Mouse (Mus musculus): ENCODE measurements around the gene Ptpn6. TPM values are rescaled to one million over a fixed set of nuclear protein-coding genes. Genes with fewer than 3 reads are reported as not detected.

The Ptpn6 gene
- polyA plus RNA-seq, 1 experiment from 2014 or later = 24.3 TPM

DNA sequence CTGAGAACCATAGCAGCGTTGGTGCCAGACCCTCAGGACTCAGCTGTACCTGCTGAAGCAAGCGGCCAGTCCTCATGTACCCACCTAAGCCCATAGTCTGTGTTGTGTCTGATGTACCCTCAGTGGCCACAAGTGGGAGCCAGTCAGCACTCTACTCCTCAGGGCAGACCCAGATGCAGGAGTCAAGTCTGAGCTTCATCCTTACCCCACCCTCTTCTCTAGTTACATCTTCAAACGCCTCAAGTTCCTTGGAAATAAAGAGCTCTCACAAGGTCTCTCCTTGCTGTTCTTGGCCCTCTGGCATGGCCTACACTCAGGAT lies 35.8 kb downstream of the Ptpn6 start:
- ATAC-seq (ENCODE audit: borderline replicate concordance, extremely low read depth, low FRiP score, low TSS enrichment) = peak; percentile 37; the same call in 1 of the 2 replicates
- Histone ChIP-seq H3K4me2 (no peak overlapping the region), H3K9me3 (no peaks in the 10 kb centered on the region), H3K27ac (no peak overlapping the region), H3K27me3 (no peaks in the 10 kb centered on the region), H3K9ac (no peak overlapping the region), H3K4me3 (no peak overlapping the region), H3K36me3 (peaks cover 68% of the 10 kb centered on the region), H3K4me1 (peaks cover 7% of the 10 kb centered on the region; the same call in 1 of the 2 replicates)
- WGBS = 43% methylated on average over 3 of the region's 3 CpGs

DNA sequence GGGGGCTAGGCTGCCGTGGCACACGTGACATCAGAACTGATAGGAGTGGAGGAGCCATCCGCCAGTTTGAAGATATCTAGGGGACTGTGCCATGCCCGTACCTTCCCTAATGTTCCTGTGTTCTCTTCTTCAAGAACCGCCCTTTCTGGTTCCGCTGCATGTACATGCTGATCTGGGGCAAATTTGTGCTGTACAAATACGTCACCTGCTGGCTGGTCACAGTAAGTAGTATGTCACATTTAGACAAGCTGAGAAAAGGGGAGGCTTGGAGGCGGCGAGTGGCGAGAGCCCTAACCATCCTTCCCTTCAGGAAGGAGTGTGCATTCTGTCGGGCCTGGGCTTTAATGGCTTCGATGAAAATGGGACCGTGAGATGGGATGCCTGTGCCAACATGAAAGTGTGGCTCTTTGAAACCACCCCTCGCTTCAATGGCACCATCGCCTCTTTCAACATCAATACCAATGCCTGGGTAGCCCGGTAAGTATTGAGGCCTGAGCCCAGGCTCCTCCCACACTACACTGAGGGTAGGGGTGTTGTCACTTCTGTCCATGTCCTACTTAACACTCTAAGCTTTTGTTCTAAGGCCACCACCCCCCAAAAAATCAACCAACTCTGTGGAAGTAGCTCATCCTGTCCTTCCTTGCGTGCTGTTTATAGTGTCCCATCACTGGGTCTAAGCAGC lies 36.3 kb downstream of the Ptpn6 start:
- WGBS = 89% methylated on average over 17 of the region's 17 CpGs
- peaks cover 68% of the 10 kb centered on the region for H3K36me3 ChIP-seq

DNA sequence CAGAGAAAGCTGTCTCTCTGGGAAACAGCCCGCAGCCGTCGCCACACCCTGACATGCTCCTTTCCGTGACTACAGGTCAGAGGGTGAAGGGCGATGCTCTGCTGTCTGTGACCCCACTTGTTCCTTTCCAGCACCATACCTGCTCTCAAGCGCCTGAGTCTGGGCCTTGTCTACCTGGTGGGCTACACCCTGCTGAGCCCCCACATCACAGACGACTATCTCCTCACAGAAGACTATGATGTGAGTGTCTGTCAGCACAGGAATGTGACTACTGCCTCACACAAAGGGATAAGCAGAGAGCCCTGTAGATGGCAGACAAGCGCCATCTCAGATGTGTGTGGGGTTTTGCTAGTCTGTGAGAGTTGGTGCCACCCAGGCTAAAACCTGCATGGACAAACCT lies 37.2 kb downstream of the Ptpn6 start:
- Histone ChIP-seq H3K4me2 (no peak overlapping the region), H3K27me3 (no peaks in the 10 kb centered on the region), H3K4me3 (no peak overlapping the region), H3K36me3 (peaks cover 68% of the 10 kb centered on the region), H3K27ac (no peak overlapping the region), H3K4me1 (peaks cover 7% of the 10 kb centered on the region; the same call in 1 of the 2 replicates), H3K9me3 (no peaks in the 10 kb centered on the region), H3K9ac (no peak overlapping the region)
- 74% methylated on average over 8 of the region's 8 CpGs for WGBS
- ATAC-seq (ENCODE audit: borderline replicate concordance, extremely low read depth, low FRiP score, low TSS enrichment) = no peak

More for the DNA sequence above, 36.3 kb downstream of the Ptpn6 start:
- H3K4me2 ChIP-seq = no peak overlapping the region
- H3K9me3 ChIP-seq = no peaks in the 10 kb centered on the region
- ATAC-seq (ENCODE audit: borderline replicate concordance, extremely low read depth, low FRiP score, low TSS enrichment) = peak; percentile 2; the same call in 1 of the 2 replicates
- peaks cover 7% of the 10 kb centered on the region; the same call in 1 of the 2 replicates for H3K4me1 ChIP-seq
- H3K4me3 ChIP-seq = no peak overlapping the region
- no peak overlapping the region for H3K27ac ChIP-seq
- H3K9ac ChIP-seq = no peak overlapping the region
- H3K27me3 ChIP-seq = no peaks in the 10 kb centered on the region

DNA sequence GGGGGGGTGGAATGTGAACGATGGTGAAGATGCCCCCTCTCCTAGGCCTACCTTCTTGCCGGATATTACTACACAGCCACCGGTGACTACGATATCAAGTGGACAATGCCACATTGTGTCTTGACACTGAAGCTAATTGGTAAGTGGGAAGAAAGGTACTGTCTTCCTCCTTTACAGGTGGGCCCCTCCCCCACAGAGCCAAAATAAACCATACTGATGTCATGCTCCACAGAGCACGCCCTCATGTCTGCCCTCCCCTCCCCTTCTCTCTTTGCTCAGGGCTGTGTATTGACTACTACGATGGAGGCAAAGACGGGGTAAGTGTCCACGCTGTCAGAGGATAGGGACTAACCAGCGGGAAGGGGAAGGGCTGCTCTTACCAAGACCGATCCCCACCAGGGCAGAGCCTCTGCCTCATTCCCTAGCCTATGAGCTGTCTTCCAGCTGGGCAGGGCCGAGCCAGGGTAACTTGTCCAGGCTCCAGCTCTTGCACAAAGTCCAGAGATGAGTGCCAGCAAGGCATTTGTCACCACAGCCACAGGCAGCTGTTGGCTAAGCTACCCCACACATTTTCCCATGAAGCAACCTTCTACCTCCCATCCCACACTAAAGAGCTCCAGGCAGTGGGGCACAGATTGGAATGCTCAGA lies 38.4 kb downstream of the Ptpn6 start:
- Histone ChIP-seq H3K36me3 (peaks cover 59% of the 10 kb centered on the region), H3K9ac (no peak overlapping the region; the same call in 1 of the 2 replicates), H3K4me2 (no peak overlapping the region), H3K4me1 (peaks cover 7% of the 10 kb centered on the region; the same call in 1 of the 2 replicates), H3K27me3 (no peaks in the 10 kb centered on the region), H3K27ac (peak overlapping the region; percentile 31; the same call in 1 of the 2 replicates), H3K9me3 (no peaks in the 10 kb centered on the region), H3K4me3 (no peak overlapping the region)
- WGBS = 67% methylated on average over 11 of the region's 11 CpGs
- ATAC-seq (ENCODE audit: borderline replicate concordance, extremely low read depth, low FRiP score, low TSS enrichment) = peak; percentile 69

DNA sequence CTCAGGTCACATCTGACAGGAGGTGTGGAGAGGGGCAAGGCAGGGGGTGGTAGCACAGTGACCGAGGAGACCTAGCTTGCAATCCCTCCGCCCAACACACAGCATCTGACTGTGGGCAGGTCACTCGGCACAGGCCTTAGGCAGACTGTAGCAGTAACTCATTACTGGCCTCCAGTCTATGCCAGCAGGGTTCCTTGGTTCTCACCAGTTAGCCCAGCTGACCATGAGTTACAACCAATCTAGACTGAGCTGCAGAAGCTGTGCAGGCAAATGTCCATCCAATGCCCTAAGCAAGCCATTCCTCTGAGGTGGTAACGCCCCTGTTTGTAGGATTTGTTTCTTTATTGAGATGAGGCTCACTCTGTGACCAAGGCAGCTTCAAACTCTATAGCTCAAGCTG lies 39.1 kb downstream of the Ptpn6 start:
- Histone ChIP-seq H3K27me3 (no peaks in the 10 kb centered on the region), H3K36me3 (peaks cover 52% of the 10 kb centered on the region), H3K4me2 (no peak overlapping the region), H3K4me1 (peaks cover 13% of the 10 kb centered on the region), H3K4me3 (no peak overlapping the region), H3K9me3 (no peaks in the 10 kb centered on the region), H3K9ac (no peak overlapping the region), H3K27ac (no peak overlapping the region)
- no peak for ATAC-seq (ENCODE audit: borderline replicate concordance, extremely low read depth, low FRiP score, low TSS enrichment)
- 80% methylated on average over 4 of the region's 4 CpGs for WGBS

DNA sequence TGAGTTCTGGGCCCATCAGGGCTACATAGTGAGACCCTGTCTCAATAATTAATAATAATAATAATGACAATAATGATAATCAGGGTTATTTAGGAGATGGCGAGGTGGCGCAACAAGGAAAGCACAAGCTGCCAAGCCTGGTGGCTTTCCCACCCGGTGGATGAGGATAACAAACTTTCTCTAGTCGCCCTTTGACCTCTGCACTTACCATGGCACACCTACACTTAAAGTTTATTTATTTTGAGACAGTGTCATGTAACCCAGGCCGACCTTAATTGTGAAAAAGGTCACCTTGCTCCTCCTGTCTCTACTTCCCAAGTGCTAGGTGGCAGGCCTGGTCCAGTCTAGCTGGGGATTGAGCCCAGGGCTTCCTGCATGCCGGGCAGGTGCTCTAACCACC lies 39.8 kb downstream of the Ptpn6 start:
- Histone ChIP-seq H3K9ac (no peak overlapping the region), H3K4me3 (no peak overlapping the region), H3K27ac (no peak overlapping the region), H3K4me2 (no peak overlapping the region), H3K4me1 (peaks cover 18% of the 10 kb centered on the region), H3K27me3 (no peaks in the 10 kb centered on the region), H3K9me3 (no peaks in the 10 kb centered on the region), H3K36me3 (peaks cover 46% of the 10 kb centered on the region)
- WGBS = 67% methylated on average over 6 of the region's 6 CpGs
- no peak for ATAC-seq (ENCODE audit: borderline replicate concordance, extremely low read depth, low FRiP score, low TSS enrichment)

DNA sequence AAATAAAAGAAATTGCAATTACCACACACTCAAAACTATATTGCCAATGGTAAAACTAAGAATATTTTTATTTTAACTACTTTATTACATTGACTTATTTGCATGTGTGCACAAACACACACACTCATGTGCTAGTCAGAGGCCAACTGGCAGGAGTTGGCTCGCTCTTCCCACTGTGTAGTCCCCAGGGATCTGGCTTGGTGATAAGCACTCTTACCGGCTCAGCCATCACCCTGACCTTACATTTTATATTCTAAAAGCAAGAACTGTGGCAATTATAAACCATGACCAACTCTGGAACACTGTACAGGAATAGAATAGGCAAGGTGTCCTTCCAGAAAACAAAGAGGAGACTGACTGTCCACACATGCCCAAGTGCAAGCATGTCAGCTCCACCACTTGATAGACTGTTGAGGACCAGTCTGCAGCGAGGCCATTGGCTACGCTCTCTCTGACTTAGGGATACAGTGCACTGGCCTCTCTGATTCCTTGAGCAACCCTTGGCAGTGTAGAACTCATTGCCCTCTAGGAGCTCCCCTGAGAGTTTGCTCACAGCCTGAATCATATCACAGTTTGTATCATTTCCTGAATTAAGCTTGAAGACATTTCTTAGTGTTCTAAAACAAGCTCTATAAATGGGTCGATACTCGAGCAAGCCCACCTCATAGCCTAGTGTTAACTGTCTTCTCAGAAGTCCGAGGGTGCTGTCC lies 41.9 kb downstream of the Ptpn6 start:
- Histone ChIP-seq H3K27ac (no peak overlapping the region), H3K4me3 (no peak overlapping the region), H3K4me1 (peaks cover 27% of the 10 kb centered on the region), H3K36me3 (peaks cover 26% of the 10 kb centered on the region), H3K9me3 (no peaks in the 10 kb centered on the region), H3K27me3 (no peaks in the 10 kb centered on the region), H3K4me2 (no peak overlapping the region), H3K9ac (no peak overlapping the region)
- WGBS = 90% methylated on average over 7 of the region's 7 CpGs
- no peak for ATAC-seq (ENCODE audit: borderline replicate concordance, extremely low read depth, low FRiP score, low TSS enrichment)

DNA sequence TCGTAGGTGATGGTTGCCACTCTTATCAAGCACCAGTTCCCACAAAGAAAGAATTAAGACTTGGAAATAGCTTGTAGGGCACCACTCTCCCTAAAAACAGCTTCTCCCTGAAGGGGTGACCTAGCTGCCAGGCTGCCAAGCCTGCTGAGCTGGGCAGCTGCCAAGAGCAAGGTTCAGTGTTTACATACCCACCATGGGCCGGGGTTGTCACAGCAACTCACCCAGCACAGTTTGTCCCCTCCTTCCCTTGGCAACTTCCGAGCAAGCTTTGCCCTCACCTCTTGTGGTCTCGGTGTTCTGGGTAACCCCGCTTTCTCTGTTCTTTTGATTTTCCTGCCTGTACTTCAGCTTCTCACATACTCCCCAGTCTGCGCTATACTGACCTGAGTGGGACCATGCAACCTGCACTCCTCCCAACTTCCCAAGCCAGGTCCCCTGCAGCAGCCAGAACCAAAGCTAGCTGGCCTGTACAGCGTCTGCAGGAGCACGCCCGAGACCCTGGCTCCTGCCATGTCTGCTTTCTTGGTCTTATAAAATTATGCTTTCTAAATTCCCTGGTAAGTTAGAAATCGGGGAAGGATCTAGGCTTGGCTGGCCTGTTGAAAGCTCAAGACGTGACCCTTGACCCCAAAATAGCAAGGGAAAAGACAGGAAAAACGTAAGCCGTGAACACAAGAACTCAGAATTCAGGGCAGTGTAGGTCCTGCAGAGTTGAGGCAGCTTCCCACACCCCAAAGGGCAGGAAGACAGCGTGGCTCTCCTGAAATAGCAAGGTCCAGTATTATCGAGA lies 44.2 kb downstream of the Ptpn6 start:
- Histone ChIP-seq H3K27me3 (no peaks in the 10 kb centered on the region), H3K27ac (peak overlapping the region; percentile 87), H3K9me3 (no peaks in the 10 kb centered on the region), H3K9ac (no peak overlapping the region), H3K36me3 (peaks cover 5% of the 10 kb centered on the region), H3K4me2 (peak overlapping the region; percentile 16), H3K4me1 (peaks cover 20% of the 10 kb centered on the region), H3K4me3 (no peak overlapping the region)
- WGBS = 60% methylated on average over 15 of the region's 15 CpGs
- peak; percentile 86; the same call in 1 of the 2 replicates for ATAC-seq (ENCODE audit: borderline replicate concordance, extremely low read depth, low FRiP score, low TSS enrichment)

DNA sequence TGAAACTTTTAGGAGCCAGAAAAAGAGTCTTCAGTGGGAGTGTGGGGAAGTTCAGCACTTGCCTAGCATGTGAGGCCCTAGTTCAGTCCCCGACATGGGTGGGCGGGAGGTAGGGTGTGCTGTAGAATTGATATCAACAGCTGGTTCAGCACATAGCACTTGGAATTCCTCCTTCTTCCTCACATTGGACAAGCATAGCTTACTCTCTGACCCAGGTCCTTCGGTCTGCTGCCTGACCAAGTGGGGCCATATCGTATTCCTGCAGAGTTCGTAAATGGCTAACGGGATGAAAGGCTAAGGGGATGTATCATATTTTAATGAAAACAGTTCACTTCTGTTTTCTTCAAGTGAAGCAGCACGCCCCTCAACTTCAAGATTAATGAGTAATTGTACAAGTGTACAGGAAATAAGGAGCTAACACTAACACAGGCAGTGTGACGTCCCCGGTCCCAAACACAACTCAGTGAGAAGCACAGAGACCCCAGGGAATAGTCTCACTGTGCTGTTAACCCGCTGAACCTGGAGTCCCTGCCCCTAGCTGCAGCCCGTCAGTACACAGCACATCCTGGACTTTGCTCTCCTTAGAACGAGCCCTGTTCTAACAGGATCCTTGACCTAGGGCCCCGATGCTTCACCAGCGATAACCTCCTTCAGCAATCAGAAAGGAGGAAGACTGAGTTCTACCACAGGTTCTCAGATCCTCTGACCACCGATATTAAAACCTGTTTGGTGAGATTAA lies 45.1 kb downstream of the Ptpn6 start:
- Histone ChIP-seq H3K36me3 (no peaks in the 10 kb centered on the region), H3K27ac (peak overlapping the region; percentile 87), H3K9me3 (no peaks in the 10 kb centered on the region), H3K4me3 (no peak overlapping the region), H3K27me3 (no peaks in the 10 kb centered on the region), H3K4me1 (peaks cover 20% of the 10 kb centered on the region), H3K4me2 (no peak overlapping the region), H3K9ac (no peak overlapping the region)
- WGBS = 50% methylated on average over 15 of the region's 15 CpGs
- no peak for ATAC-seq (ENCODE audit: borderline replicate concordance, extremely low read depth, low FRiP score, low TSS enrichment)

DNA sequence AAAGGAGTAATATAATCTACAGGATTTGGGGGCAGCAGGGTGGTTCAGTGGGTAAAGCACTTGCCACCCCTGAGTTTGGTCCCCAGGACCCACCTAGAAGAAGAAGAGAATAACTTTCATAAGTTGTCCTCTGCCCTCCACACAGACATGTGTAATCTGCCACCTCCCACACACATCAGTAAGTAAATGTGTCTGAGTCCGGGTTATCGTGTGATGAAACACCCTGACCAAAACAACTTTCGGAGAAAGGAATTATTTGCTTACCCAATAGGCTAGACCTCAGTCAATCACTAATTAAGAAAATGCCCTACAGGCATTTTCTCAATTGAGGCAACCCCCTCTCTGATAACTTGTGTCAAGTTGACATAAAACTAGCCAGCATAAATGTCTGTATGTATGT lies 48.0 kb downstream of the Ptpn6 start:
- H3K9me3 ChIP-seq = no peaks in the 10 kb centered on the region
- no peaks in the 10 kb centered on the region for H3K27me3 ChIP-seq
- no peak overlapping the region for H3K27ac ChIP-seq
- peaks cover 20% of the 10 kb centered on the region for H3K4me1 ChIP-seq
- no peak overlapping the region for H3K9ac ChIP-seq
- no peaks in the 10 kb centered on the region for H3K36me3 ChIP-seq
- WGBS = 89% methylated on average over 3 of the region's 3 CpGs
- no peak overlapping the region for H3K4me3 ChIP-seq
- H3K4me2 ChIP-seq = no peak overlapping the region
- no peak for ATAC-seq (ENCODE audit: borderline replicate concordance, extremely low read depth, low FRiP score, low TSS enrichment)

DNA sequence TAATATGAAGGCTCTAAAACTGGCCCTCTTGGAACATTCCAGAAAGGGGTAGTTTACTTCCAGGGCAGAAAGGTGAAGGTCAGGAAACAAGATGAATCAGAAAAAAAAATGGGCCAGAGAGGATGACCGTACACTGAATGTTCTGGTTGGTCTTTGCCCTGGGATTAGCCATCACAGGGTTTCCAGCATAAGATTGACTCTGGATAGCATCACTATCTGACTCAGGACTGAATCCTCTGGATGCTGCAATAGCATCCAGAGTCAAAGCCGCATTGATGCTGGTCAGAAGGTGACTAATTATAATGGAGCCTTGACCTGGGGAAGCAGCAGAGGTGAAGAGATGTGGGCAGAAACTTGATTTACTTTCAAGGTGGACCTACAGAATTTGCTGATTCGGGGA lies 49.5 kb downstream of the Ptpn6 start:
- no peaks in the 10 kb centered on the region for H3K36me3 ChIP-seq
- H3K4me1 ChIP-seq = peaks cover 11% of the 10 kb centered on the region
- H3K4me3 ChIP-seq = no peak overlapping the region
- no peak overlapping the region for H3K4me2 ChIP-seq
- no peaks in the 10 kb centered on the region for H3K9me3 ChIP-seq
- WGBS = 87% methylated on average over 3 of the region's 3 CpGs
- H3K9ac ChIP-seq = no peak overlapping the region
- H3K27me3 ChIP-seq = no peaks in the 10 kb centered on the region
- no peak overlapping the region for H3K27ac ChIP-seq
- ATAC-seq (ENCODE audit: borderline replicate concordance, extremely low read depth, low FRiP score, low TSS enrichment) = no peak
